11 mouse cellular contexts compared by ENCODE assay signal in the genomic region with DNA sequence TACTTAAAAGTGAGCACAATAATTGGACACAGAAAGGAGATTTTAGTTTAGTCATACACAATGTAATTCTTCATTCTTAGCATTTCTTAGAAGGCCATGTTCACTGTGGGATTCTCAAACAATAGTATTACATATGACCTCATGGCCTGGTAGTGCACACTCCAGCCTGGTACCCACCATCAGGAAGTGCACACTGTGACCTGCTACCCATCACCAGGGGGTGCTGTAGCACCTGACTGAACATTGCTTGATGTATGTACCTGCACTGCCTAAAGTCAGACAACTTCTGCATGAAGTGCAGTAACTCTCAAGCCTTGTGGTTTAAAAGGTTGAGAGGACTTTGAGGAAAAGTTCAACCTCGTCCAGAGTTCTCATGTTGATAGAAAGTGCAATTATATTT. TPM values are rescaled to one million over a fixed set of nuclear protein-coding genes. Genes with fewer than 3 reads are reported as not detected.
DNase-seq lines count a peak whose midpoint lies in the region; ATAC-seq and TF ChIP-seq lines count a peak whose summit lies in the region.
"Had no signal": no experiment of that assay in that cellular context is flagged by ENCODE, and none has a peak within 500 bp of the region (broad histone marks: within the 10 kb centered on the region; RNA-seq: fewer than 3 reads in every experiment).

No protein-coding gene starts in this region.

- H3K4me3 ChIP-seq in gastrocnemius, adult 2 months = no peak overlapping the region
- no peak overlapping the region for H3K4me3 ChIP-seq in spleen, adult 2 months (ENCODE audit: extremely low read depth, insufficient read depth, insufficient read length)
- no peak overlapping the region for H3K4me3 ChIP-seq in liver, embryonic 11.5 days (ENCODE audit: low read depth, low read length)
- H3K4me3 ChIP-seq in forebrain, embryonic 14.5 days (ENCODE audit: low read depth, low read length) = no peak overlapping the region
- H3K4me3 ChIP-seq: erythroblast, embryonic 14.5 days had no signal

- no peaks in the 10 kb centered on the region for H3K27me3 ChIP-seq in spleen, adult 2 months (ENCODE audit: control insufficient read depth, insufficient read depth, low read length)
- no peaks in the 10 kb centered on the region for H3K27me3 ChIP-seq in liver, embryonic 11.5 days (replicated peaks; ENCODE audit: control insufficient read depth, insufficient read depth, low read length)
- no peaks in the 10 kb centered on the region for H3K27me3 ChIP-seq in forebrain, embryonic 14.5 days (replicated peaks; ENCODE audit: control insufficient read depth, insufficient read depth, low read length)

- no peak overlapping the region for H3K4me2 ChIP-seq in liver, embryonic 11.5 days
- no peak overlapping the region for H3K4me2 ChIP-seq in forebrain, embryonic 14.5 days (ENCODE audit: low read length)

- ATAC-seq in liver, embryonic 11.5 days (replicated peaks; ENCODE audit: low FRiP score) = peak; percentile 68
- no peak for ATAC-seq in forebrain, embryonic 14.5 days

- no peak for TF ChIP-seq POLR2A in spleen, adult 2 months (IDR thresholded peaks at IDR 0.05; ENCODE audit: low read depth, low read length)

- H3K9me3 ChIP-seq in liver, embryonic 11.5 days (ENCODE audit: control insufficient read depth, low read length) = no peaks in the 10 kb centered on the region
- H3K9me3 ChIP-seq in forebrain, embryonic 14.5 days (replicated peaks; ENCODE audit: control insufficient read depth, low read length) = no peaks in the 10 kb centered on the region

- H3K27ac ChIP-seq in gastrocnemius, adult 2 months = no peak overlapping the region
- no peak overlapping the region for H3K27ac ChIP-seq in spleen, adult 2 months (ENCODE audit: insufficient read depth, low read length)
- H3K27ac ChIP-seq in liver, embryonic 11.5 days (ENCODE audit: low read depth, low read length) = no peak overlapping the region
- H3K27ac ChIP-seq in forebrain, embryonic 14.5 days (ENCODE audit: low read depth, low read length) = no peak overlapping the region

- H3K9ac ChIP-seq in liver, embryonic 11.5 days (ENCODE audit: low read depth, low read length) = no peak overlapping the region
- H3K9ac ChIP-seq in forebrain, embryonic 14.5 days (ENCODE audit: low read length) = no peak overlapping the region

- DNase-seq in gastrocnemius, adult 2 months = no peak
- no peak for DNase-seq in gastrocnemius, postnatal 10 days
- peak in 1 of 2 experiments; percentile 11 for DNase-seq in spleen, adult 2 months (ENCODE audit: low read depth in 1 of 2, low spot score in 2 of 2)
- DNase-seq in spleen, postnatal 4 days (ENCODE audit: low spot score in 2 of 2) = no peak
- no peak for DNase-seq in liver, embryonic 11.5 days (ENCODE audit: low spot score)
- no peak for DNase-seq in natural killer cell, adult 2 months (ENCODE audit: low spot score in 2 of 2)
- no peak for DNase-seq in left cerebral cortex, postnatal 14 days (ENCODE audit: low spot score in 2 of 2)
- no peak for DNase-seq in forebrain, embryonic 14.5 days (ENCODE audit: low spot score)

- intact Hi-C loops in gastrocnemius, adult 2 months (cut with DNase I) = no loop called here
- intact Hi-C loops in left cerebral cortex, postnatal 14 days (cut with DNase I) = no loop called here

- H3K36me3 ChIP-seq in spleen, adult 2 months (ENCODE audit: control insufficient read depth, insufficient read depth, low read length) = peaks cover 12% of the 10 kb centered on the region
- H3K36me3 ChIP-seq in liver, embryonic 11.5 days (ENCODE audit: control insufficient read depth, insufficient read depth, low read length) = no peaks in the 10 kb centered on the region
- no peaks in the 10 kb centered on the region for H3K36me3 ChIP-seq in forebrain, embryonic 14.5 days (ENCODE audit: control insufficient read depth, insufficient read depth, low read length)

- TF ChIP-seq CTCF in gastrocnemius, adult 2 months (IDR thresholded peaks at IDR 0.05) = peak; percentile 42
- TF ChIP-seq CTCF in spleen, adult 2 months (IDR thresholded peaks at IDR 0.05; ENCODE audit: extremely low read depth, insufficient read depth, insufficient read length, insufficient replicate concordance) = peak; percentile 29; the same call in 1 of the 2 replicates

- 79% methylated on average over 1 of the region's 1 CpGs for whole genome bisulfite sequencing in spleen, adult 2 months
- WGBS in liver, embryonic 11.5 days = 79% methylated on average over 1 of the region's 1 CpGs
- WGBS in forebrain, embryonic 14.5 days = 82% methylated on average over 1 of the region's 1 CpGs

- H3K4me1 ChIP-seq in spleen, adult 2 months (ENCODE audit: control insufficient read depth, insufficient read depth, insufficient read length) = no peaks in the 10 kb centered on the region
- H3K4me1 ChIP-seq in liver, embryonic 11.5 days (replicated peaks; ENCODE audit: control insufficient read depth, insufficient read depth, low read length) = peaks cover 3% of the 10 kb centered on the region; the same call in 1 of the 2 replicates
- H3K4me1 ChIP-seq in forebrain, embryonic 14.5 days (ENCODE audit: control insufficient read depth, insufficient read depth, low read length) = no peaks in the 10 kb centered on the region

RNA-seq across cellular contexts. Expression of gene Hsd17b13, which starts 16.4 kb away (rescaled TPM):
- not detected for total RNA-seq in gastrocnemius, adult 2 months (2021)
- under 1 TPM in 1 of 2 experiments, not detected in 1; 0.34 TPM for total RNA-seq in gastrocnemius, postnatal 10 days (2021)
- 1.6 and 1.8 TPM in 2 replicates for polyA plus RNA-seq in spleen, adult 2 months (2012; rRNA removed)
- 0.32 TPM in 1 of 2 replicates, not detected in the other for polyA plus RNA-seq in liver, embryonic 11.5 days (2014; fragmentation: Nextera tagmentation; extraction: Ambion mirVana)
- total RNA-seq in left cerebral cortex, postnatal 14 days (2021) = 1 to 10 TPM; 1.4 to 2.4 TPM
- not detected in 2 replicates for polyA plus RNA-seq in forebrain, embryonic 14.5 days (2014; fragmentation: Nextera tagmentation; extraction: Ambion mirVana)
- total RNA-seq: heart, postnatal 25 days; layer of hippocampus, postnatal 14 days had no signal
- polyA plus RNA-seq: erythroblast, embryonic 14.5 days had no signal

RNA-seq across cellular contexts. Expression of gene Hsd17b11, which starts 28.1 kb away (rescaled TPM):
- total RNA-seq in gastrocnemius, adult 2 months (2021) = 1 to 10 TPM; 8.6 to 9.2 TPM
- 10 to 100 TPM; 15.4 to 17.7 TPM for total RNA-seq in gastrocnemius, postnatal 10 days (2021)
- 12.2 and 13.0 TPM in 2 replicates for polyA plus RNA-seq in spleen, adult 2 months (2012; rRNA removed)
- 1.7 and 2.5 TPM in 2 replicates for polyA plus RNA-seq in liver, embryonic 11.5 days (2014; fragmentation: Nextera tagmentation; extraction: Ambion mirVana)
- 10 to 100 TPM; 30.3 to 32.4 TPM for total RNA-seq in left cerebral cortex, postnatal 14 days (2021)
- 1.6 and 2.0 TPM in 2 replicates for polyA plus RNA-seq in forebrain, embryonic 14.5 days (2014; fragmentation: Nextera tagmentation; extraction: Ambion mirVana)

RNA-seq across cellular contexts. Expression of gene Nudt9, which starts 52.5 kb away (rescaled TPM):
- total RNA-seq in gastrocnemius, adult 2 months (2021) = 10 to 100 TPM; 62.6 to 68.7 TPM
- 10 to 100 TPM; 43.7 to 48.9 TPM for total RNA-seq in gastrocnemius, postnatal 10 days (2021)
- 27.7 and 39.1 TPM in 2 replicates for polyA plus RNA-seq in spleen, adult 2 months (2012; rRNA removed)
- 103 and 110 TPM in 2 replicates for polyA plus RNA-seq in liver, embryonic 11.5 days (2014; fragmentation: Nextera tagmentation; extraction: Ambion mirVana)
- total RNA-seq in left cerebral cortex, postnatal 14 days (2021) = 10 to 100 TPM; 56.4 to 61.9 TPM
- 55.9 and 56.8 TPM in 2 replicates for polyA plus RNA-seq in forebrain, embryonic 14.5 days (2014; fragmentation: Nextera tagmentation; extraction: Ambion mirVana)
